Mouse (Mus musculus) hindbrain, embryonic 11.5 days (tissue): ENCODE data around the gene Grasp. TPM values are rescaled to one million over a fixed set of nuclear protein-coding genes. Genes with fewer than 3 reads are reported as not detected.
A peak's percentile ranks its signal among the peaks of the same experiment; 100 is the strongest.

Experiments used
- ATAC-seq: fragments of 200-750 bp; cut with Nextera tagmentation; 2 replicates; pipeline ENCODE4 v1.8.0; 2017; ENCODE audit warnings: mild to moderate bottlenecking, moderate TSS enrichment, moderate library complexity; ENCODE audit not compliant: low FRiP score
- DNase-seq: peaks from one replicate; pipeline ENCODE4 v3.0.0-alpha.2; 2015; ENCODE audit warnings: low spot score
- H3K27ac ChIP-seq: fragments of 300-500 bp; sonication (generic); 2 replicates; pipeline ENCODE4 v1.5.1; 2014; ENCODE audit warnings: mild to moderate bottlenecking, low read depth, low read length
- H3K27me3 ChIP-seq: fragments of 300-500 bp; sonication (generic); 2 replicates; pipeline ENCODE4 v1.6.1; 2014; ENCODE audit warnings: mild to moderate bottlenecking, low read length, moderate library complexity, mixed read lengths; ENCODE audit not compliant: control insufficient read depth, insufficient read depth
- H3K36me3 ChIP-seq: fragments of 300-500 bp; sonication (generic); 2 replicates; pipeline ENCODE4 v1.6.1; 2014; ENCODE audit warnings: mild to moderate bottlenecking, low read length, moderate library complexity, mixed read lengths; ENCODE audit not compliant: control insufficient read depth, insufficient read depth
- H3K4me1 ChIP-seq: fragments of 300-500 bp; sonication (generic); replicated peaks from 2 replicates; pipeline ENCODE4 v1.6.1; 2014; ENCODE audit warnings: low read length, mixed read lengths; ENCODE audit not compliant: control insufficient read depth, insufficient read depth
- H3K4me2 ChIP-seq: fragments of 300-500 bp; sonication (generic); replicated peaks from 2 replicates; pipeline ENCODE4 v1.6.1; 2014; ENCODE audit warnings: mild to moderate bottlenecking, low read depth, low read length
- H3K4me3 ChIP-seq: fragments of 300-500 bp; sonication (generic); 2 replicates; pipeline ENCODE4 v1.5.1; 2014; ENCODE audit warnings: low read depth, low read length
- H3K9ac ChIP-seq: fragments of 300-500 bp; sonication (generic); 2 replicates; pipeline ENCODE4 v1.6.1; 2014; ENCODE audit warnings: low read depth, low read length
- H3K9me3 ChIP-seq: fragments of 300-500 bp; sonication (generic); 2 replicates; pipeline ENCODE4 v1.6.1; 2016; ENCODE audit warnings: low read length; ENCODE audit not compliant: control insufficient read depth
- WGBS: fragments of 180-500 bp; shearing (Covaris S2); extraction: QIAGEN DNeasy Blood & Tissue Kit; methylation state at CpG from one replicate; pipeline ENCODE4 v1.1.7; 2014; 5-methylcytosine and 5-hydroxymethylcytosine counted together
- polyA plus RNA-seq: library from polyadenylated mRNA; unstranded; fragments of >200 nt; fragmentation: Nextera tagmentation; extraction: Ambion mirVana; gene quantifications from 2 replicates; pipeline ENCODE4 v1.2.1, GENCODE M21; 2014

The Grasp gene
- polyA plus RNA-seq, 1 experiment from 2014 or later = 4.5 TPM

GRCm38 (mm10) chr15:101253886-101254795 lies 30.2 kb downstream of the Grasp start, which contains the start of gene Nr4a1:
TSS of gene Nr4a1 (plus strand) at chr15:101254269.
- Histone ChIP-seq H3K4me1 (no peaks in the 10 kb centered on the region), H3K9me3 (no peaks in the 10 kb centered on the region), H3K27ac (peak within 1 kb of the TSS; percentile 17; the same call in 1 of the 2 replicates), H3K4me3 (peak within 1 kb of the TSS; percentile 57), H3K27me3 (no peaks in the 10 kb centered on the region), H3K36me3 (no peaks in the 10 kb centered on the region; the same call in 1 of the 2 replicates), H3K9ac (peak within 1 kb of the TSS; percentile 74), H3K4me2 (peak within 1 kb of the TSS; percentile 91)
- WGBS = under 1% methylated on average over 54 of the region's 82 CpGs
- peak; percentile 63 for DNase-seq
- ATAC-seq = peak; percentile 76

- Histone ChIP-seq H3K4me1 (no peaks in the 10 kb centered on the region), H3K9ac (no peak overlapping the region), H3K27ac (no peak overlapping the region), H3K27me3 (no peaks in the 10 kb centered on the region), H3K36me3 (no peaks in the 10 kb centered on the region; the same call in 1 of the 2 replicates), H3K4me3 (no peak overlapping the region), H3K9me3 (no peaks in the 10 kb centered on the region), H3K4me2 (no peak overlapping the region)
- DNase-seq (no peak), ATAC-seq (no peak)
- 87% methylated on average over 7 of the region's 7 CpGs for WGBS
These were observed 32.0 kb downstream of the Grasp start for GRCm38 (mm10) chr15:101255842-101256462.

- ATAC-seq (no peak), DNase-seq (no peak)
- 74% methylated on average over 14 of the region's 14 CpGs for WGBS
- Histone ChIP-seq H3K36me3 (no peaks in the 10 kb centered on the region; the same call in 1 of the 2 replicates), H3K9ac (no peak overlapping the region), H3K4me1 (no peaks in the 10 kb centered on the region), H3K9me3 (no peaks in the 10 kb centered on the region), H3K27me3 (no peaks in the 10 kb centered on the region), H3K4me3 (no peak overlapping the region), H3K27ac (no peak overlapping the region), H3K4me2 (no peak overlapping the region)
These were observed 32.6 kb downstream of the Grasp start for GRCm38 (mm10) chr15:101256463-101257206.

DNA sequence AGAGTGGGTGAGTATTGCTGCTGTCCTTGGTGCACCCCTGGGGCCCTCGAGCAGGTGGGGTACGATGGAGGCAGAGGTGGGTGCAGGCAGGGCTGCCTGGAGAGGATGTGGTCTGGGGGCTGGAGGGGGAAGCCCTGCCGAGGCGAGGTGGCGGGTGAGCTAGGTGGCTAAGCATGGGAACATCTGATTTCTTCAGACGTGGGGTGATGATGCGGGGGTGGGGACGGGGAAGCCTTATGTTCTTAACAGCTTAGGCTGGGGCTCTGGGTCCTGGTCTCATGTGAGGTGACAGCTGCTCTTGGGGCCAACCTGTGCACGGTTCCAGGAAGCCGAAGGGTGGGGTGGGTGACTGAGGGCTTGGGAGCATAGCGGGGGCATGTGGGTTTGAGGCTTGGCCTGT lies 34.4 kb downstream of the Grasp start:
- 92% methylated on average over 11 of the region's 11 CpGs for WGBS
- DNase-seq (no peak), ATAC-seq (no peak)
- H3K27me3 ChIP-seq = no peaks in the 10 kb centered on the region
- H3K4me3 ChIP-seq = no peak overlapping the region
- no peaks in the 10 kb centered on the region for H3K9me3 ChIP-seq
- H3K4me2 ChIP-seq = no peak overlapping the region
- no peaks in the 10 kb centered on the region; the same call in 1 of the 2 replicates for H3K36me3 ChIP-seq
- H3K9ac ChIP-seq = no peak overlapping the region
- no peaks in the 10 kb centered on the region for H3K4me1 ChIP-seq
- H3K27ac ChIP-seq = no peak overlapping the region

GRCm38 (mm10) chr15:101259922-101260321 lies 35.9 kb downstream of the Grasp start:
- Histone ChIP-seq H3K36me3 (no peaks in the 10 kb centered on the region; the same call in 1 of the 2 replicates), H3K4me2 (no peak overlapping the region), H3K27ac (no peak overlapping the region), H3K4me1 (no peaks in the 10 kb centered on the region), H3K9ac (no peak overlapping the region), H3K27me3 (no peaks in the 10 kb centered on the region), H3K4me3 (no peak overlapping the region), H3K9me3 (no peaks in the 10 kb centered on the region)
- ATAC-seq (no peak), DNase-seq (no peak)
- 79% methylated on average over 3 of the region's 3 CpGs for WGBS

DNA sequence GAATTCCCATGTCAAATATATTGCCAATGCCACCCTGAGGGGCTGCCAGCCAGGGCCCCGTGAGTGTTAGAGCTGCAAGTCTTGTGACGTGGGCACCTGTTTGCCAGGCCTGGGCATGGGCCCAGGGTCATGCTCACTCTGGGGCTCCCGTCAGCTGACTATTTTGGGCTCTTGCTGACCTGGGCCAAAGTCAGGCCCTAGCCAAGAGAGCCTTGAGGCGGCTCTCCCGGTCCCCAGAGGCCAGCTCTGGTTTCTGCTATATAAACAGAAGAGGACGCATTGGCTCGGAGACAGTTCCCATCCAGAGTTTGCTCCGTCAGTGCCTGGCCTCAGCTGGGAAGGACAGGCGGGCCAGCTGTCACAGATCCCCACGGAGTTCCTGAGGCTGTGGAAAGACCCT lies 36.4 kb downstream of the Grasp start:
- H3K27me3 ChIP-seq = no peaks in the 10 kb centered on the region
- no peaks in the 10 kb centered on the region; the same call in 1 of the 2 replicates for H3K36me3 ChIP-seq
- H3K9me3 ChIP-seq = no peaks in the 10 kb centered on the region
- no peaks in the 10 kb centered on the region for H3K4me1 ChIP-seq
- DNase-seq (no peak), ATAC-seq (no peak)
- no peak overlapping the region for H3K4me2 ChIP-seq
- no peak overlapping the region for H3K4me3 ChIP-seq
- no peak overlapping the region for H3K9ac ChIP-seq
- no peak overlapping the region for H3K27ac ChIP-seq
- WGBS = 67% methylated on average over 10 of the region's 10 CpGs

DNA sequence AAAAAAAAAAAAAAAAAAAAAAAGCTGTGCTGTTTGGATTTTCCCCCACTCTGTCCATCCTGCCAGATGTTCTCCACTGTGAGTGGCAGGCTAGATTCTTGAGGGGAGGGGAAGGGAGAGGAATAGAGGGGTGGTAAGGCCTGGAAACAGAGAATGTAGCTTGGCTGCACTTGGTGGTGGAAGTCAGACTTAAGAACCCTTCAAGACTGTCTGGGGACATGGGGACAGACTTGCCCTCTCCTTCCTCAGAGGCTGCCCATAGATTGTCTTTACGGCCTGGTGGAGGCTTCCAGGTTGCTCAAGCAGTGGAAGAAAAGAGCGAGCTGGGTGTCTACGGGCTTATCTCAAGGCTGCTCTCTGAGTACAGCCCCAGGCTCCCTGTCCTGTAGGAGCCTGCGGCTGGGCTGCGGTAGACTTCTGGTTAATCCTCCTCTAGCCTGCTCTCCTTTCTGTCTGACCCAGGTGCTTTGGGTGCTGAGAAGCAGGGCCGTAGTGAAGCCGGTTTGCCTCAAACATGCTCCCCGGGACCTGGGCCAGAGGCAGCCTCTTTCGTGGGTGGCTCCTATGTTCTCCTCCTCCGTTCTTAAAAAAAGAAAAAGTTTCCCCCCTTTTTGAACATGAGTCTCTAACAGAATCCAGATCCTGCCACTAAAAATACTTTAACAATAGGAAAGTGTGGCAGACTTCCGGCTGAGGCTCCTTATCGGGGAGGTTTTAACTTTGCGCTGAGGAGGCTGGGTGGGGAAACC lies 37.1 kb downstream of the Grasp start:
- H3K9ac ChIP-seq = no peak overlapping the region
- no peaks in the 10 kb centered on the region for H3K9me3 ChIP-seq
- ATAC-seq (no peak), DNase-seq (no peak)
- peaks cover 6% of the 10 kb centered on the region; the same call in 1 of the 2 replicates for H3K27me3 ChIP-seq
- H3K4me2 ChIP-seq = no peak overlapping the region
- WGBS = 78% methylated on average over 13 of the region's 13 CpGs
- no peaks in the 10 kb centered on the region; the same call in 1 of the 2 replicates for H3K36me3 ChIP-seq
- no peaks in the 10 kb centered on the region; the same call in 1 of the 2 replicates for H3K4me1 ChIP-seq
- no peak overlapping the region for H3K4me3 ChIP-seq
- H3K27ac ChIP-seq = 0 out of 2 replicates have a peak overlapping the region, but pooled peaks have one; percentile 14

- H3K9ac ChIP-seq = no peak overlapping the region
- H3K4me1 ChIP-seq = peaks cover 3% of the 10 kb centered on the region
- no peaks in the 10 kb centered on the region; the same call in 1 of the 2 replicates for H3K36me3 ChIP-seq
- no peak for DNase-seq
- H3K4me2 ChIP-seq = no peak overlapping the region
- no peaks in the 10 kb centered on the region for H3K9me3 ChIP-seq
- no peak for ATAC-seq
- H3K27me3 ChIP-seq = peaks cover 19% of the 10 kb centered on the region
- H3K27ac ChIP-seq = no peak overlapping the region
- no peak overlapping the region for H3K4me3 ChIP-seq
- 69% methylated on average over 5 of the region's 5 CpGs for WGBS
These were observed 38.5 kb downstream of the Grasp start for GRCm38 (mm10) chr15:101262502-101262901.
